28 mouse cellular contexts compared by ENCODE assay signal in the genomic region with DNA sequence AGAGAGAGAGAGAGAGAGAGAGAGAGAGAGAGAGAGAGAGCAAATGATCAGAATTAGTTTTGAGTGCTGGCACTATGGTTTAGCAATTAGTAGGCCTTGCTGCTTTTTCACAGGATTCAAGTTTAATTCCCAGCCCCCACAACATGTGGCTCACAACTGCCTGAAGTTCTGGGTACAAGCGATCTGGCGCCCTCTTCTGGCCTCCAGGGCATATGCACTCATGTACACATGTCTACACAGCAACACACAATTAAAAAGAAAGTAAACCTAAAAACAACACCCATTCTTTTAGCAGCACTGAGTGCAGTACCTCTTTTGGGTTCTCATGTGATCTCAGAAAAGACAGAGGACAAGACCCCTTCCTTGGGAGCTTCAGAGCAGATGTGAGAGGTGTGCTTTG.
DNase-seq lines count a peak whose midpoint lies in the region; ATAC-seq and TF ChIP-seq lines count a peak whose summit lies in the region.
"Had no signal": no experiment of that assay in that cellular context is flagged by ENCODE, and none has a peak within 500 bp of the region (broad histone marks: within the 10 kb centered on the region; RNA-seq: fewer than 3 reads in every experiment).

No protein-coding gene starts in this region.

- peak; percentile 28; the same call in 1 of the 2 replicates for TF ChIP-seq CTCF in kidney, postnatal 0 days (IDR thresholded peaks at IDR 0.05; ENCODE audit: low read depth)
- TF ChIP-seq CTCF in midbrain, postnatal 0 days (IDR thresholded peaks at IDR 0.05) = 0 out of 2 replicates have a peak, but pooled peaks have one; percentile 20
- 0 out of 2 replicates have a peak, but pooled peaks have one; percentile 16 for TF ChIP-seq CTCF in stomach, postnatal 0 days (IDR thresholded peaks at IDR 0.05; ENCODE audit: low read depth)

- no peaks in the 10 kb centered on the region for H3K36me3 ChIP-seq in kidney, postnatal 0 days (ENCODE audit: insufficient read depth, low read length)
- H3K36me3 ChIP-seq in midbrain, postnatal 0 days (ENCODE audit: insufficient read depth, low read length) = no peaks in the 10 kb centered on the region
- H3K36me3 ChIP-seq in midbrain, embryonic 10.5 days = no peaks in the 10 kb centered on the region
- H3K36me3 ChIP-seq in stomach, postnatal 0 days (ENCODE audit: control insufficient read depth, insufficient read depth, low read length) = no peaks in the 10 kb centered on the region
- H3K36me3 ChIP-seq: embryonic facial prominence, embryonic 13.5 days; forebrain, embryonic 10.5 days; heart, embryonic 10.5 days; limb, embryonic 10.5 days; limb, embryonic 15.5 days; neural tube, embryonic 12.5 days had no signal

- no peaks in the 10 kb centered on the region for H3K27me3 ChIP-seq in kidney, postnatal 0 days (ENCODE audit: insufficient read depth, low read length)
- no peaks in the 10 kb centered on the region for H3K27me3 ChIP-seq in midbrain, postnatal 0 days (ENCODE audit: insufficient read depth, low read length)
- H3K27me3 ChIP-seq in midbrain, embryonic 10.5 days (ENCODE audit: low read depth, poor library complexity, severe bottlenecking) = no peaks in the 10 kb centered on the region
- no peaks in the 10 kb centered on the region for H3K27me3 ChIP-seq in stomach, postnatal 0 days (ENCODE audit: control insufficient read depth, insufficient read depth, low read length)
- H3K27me3 ChIP-seq: embryonic facial prominence, embryonic 13.5 days; limb, embryonic 15.5 days; neural tube, embryonic 12.5 days had no signal

- no peak overlapping the region for H3K27ac ChIP-seq in kidney, postnatal 0 days
- no peak overlapping the region for H3K27ac ChIP-seq in midbrain, postnatal 0 days (ENCODE audit: low read depth, low read length)
- H3K27ac ChIP-seq in midbrain, embryonic 10.5 days (replicated peaks) = no peak overlapping the region
- no peak overlapping the region for H3K27ac ChIP-seq in stomach, postnatal 0 days (replicated peaks)
- H3K27ac ChIP-seq: embryonic facial prominence, embryonic 13.5 days; forebrain, embryonic 10.5 days; heart, embryonic 10.5 days; hindbrain, embryonic 14.5 days; limb, embryonic 10.5 days; limb, embryonic 15.5 days; neural tube, embryonic 12.5 days had no signal

- H3K4me2 ChIP-seq in kidney, postnatal 0 days (ENCODE audit: low read length) = no peak overlapping the region
- no peak overlapping the region for H3K4me2 ChIP-seq in midbrain, postnatal 0 days (ENCODE audit: low read depth, low read length, poor library complexity, severe bottlenecking)
- H3K4me2 ChIP-seq in stomach, postnatal 0 days (replicated peaks; ENCODE audit: low read depth) = no peak overlapping the region
- H3K4me2 ChIP-seq: embryonic facial prominence, embryonic 13.5 days; hindbrain, embryonic 14.5 days; limb, embryonic 15.5 days; lung, embryonic 14.5 days; midbrain, embryonic 11.5 days; neural tube, embryonic 12.5 days had no signal

- no peaks in the 10 kb centered on the region for H3K4me1 ChIP-seq in kidney, postnatal 0 days (replicated peaks; ENCODE audit: insufficient read depth, low read length)
- H3K4me1 ChIP-seq in midbrain, postnatal 0 days (ENCODE audit: insufficient read depth, low read length) = no peaks in the 10 kb centered on the region; the same call in 1 of the 2 replicates
- 0 out of 2 replicates have a peak, but pooled peaks cover 2% of the 10 kb centered on the region for H3K4me1 ChIP-seq in midbrain, embryonic 10.5 days
- H3K4me1 ChIP-seq in stomach, postnatal 0 days (replicated peaks; ENCODE audit: control insufficient read depth, insufficient read depth) = no peaks in the 10 kb centered on the region
- H3K4me1 ChIP-seq: embryonic facial prominence, embryonic 13.5 days; forebrain, embryonic 10.5 days; heart, embryonic 10.5 days; limb, embryonic 10.5 days; limb, embryonic 15.5 days; neural tube, embryonic 12.5 days had no signal

- no peak for ATAC-seq in kidney, postnatal 0 days (replicated peaks; ENCODE audit: low FRiP score, low read depth)
- no peak for ATAC-seq in midbrain, postnatal 0 days (ENCODE audit: low FRiP score)
- ATAC-seq in stomach, postnatal 0 days (ENCODE audit: low FRiP score, low TSS enrichment) = no peak
- ATAC-seq: activated CD4-positive, CD25-positive, alpha-beta regulatory T cell, adult 4 months; forebrain, embryonic 16.5 days; midbrain, embryonic 16.5 days had no signal

- 66% methylated on average over 2 of the region's 2 CpGs for WGBS in kidney, postnatal 0 days
- whole genome bisulfite sequencing in midbrain, postnatal 0 days = 73% methylated on average over 2 of the region's 2 CpGs
- 67% methylated on average over 2 of the region's 2 CpGs for WGBS in midbrain, embryonic 10.5 days
- WGBS in stomach, postnatal 0 days = 64% methylated on average over 2 of the region's 2 CpGs

- no peaks in the 10 kb centered on the region for H3K9me3 ChIP-seq in kidney, postnatal 0 days (replicated peaks; ENCODE audit: low read length)
- H3K9me3 ChIP-seq in midbrain, postnatal 0 days (ENCODE audit: low read length) = no peaks in the 10 kb centered on the region
- H3K9me3 ChIP-seq in midbrain, embryonic 10.5 days (replicated peaks) = peaks cover 13% of the 10 kb centered on the region; the same call in 1 of the 2 replicates
- H3K9me3 ChIP-seq in stomach, postnatal 0 days (ENCODE audit: control insufficient read depth, low read length) = no peaks in the 10 kb centered on the region
- H3K9me3 ChIP-seq: limb, embryonic 10.5 days; limb, embryonic 15.5 days had no signal

- TF ChIP-seq EP300 in stomach, postnatal 0 days (optimal IDR thresholded peaks at IDR 0.05) = no peak

- no peak overlapping the region for H3K4me3 ChIP-seq in kidney, postnatal 0 days (replicated peaks; ENCODE audit: low read depth, low read length)
- H3K4me3 ChIP-seq in midbrain, postnatal 0 days (ENCODE audit: low read depth, low read length) = no peak overlapping the region
- no peak overlapping the region for H3K4me3 ChIP-seq in midbrain, embryonic 10.5 days
- H3K4me3 ChIP-seq in stomach, postnatal 0 days (ENCODE audit: low read depth, low read length) = no peak overlapping the region
- H3K4me3 ChIP-seq: embryonic facial prominence, embryonic 13.5 days; forebrain, embryonic 10.5 days; heart, embryonic 10.5 days; limb, embryonic 10.5 days; limb, embryonic 15.5 days; myocyte; neural tube, embryonic 12.5 days had no signal

- no peak for DNase-seq in kidney, postnatal 0 days (ENCODE audit: low spot score)
- DNase-seq in kidney, adult 8-10 months = no peak
- no peak for DNase-seq in midbrain, postnatal 0 days (ENCODE audit: low spot score)
- no peak for DNase-seq in midbrain, embryonic 10.5 days (ENCODE audit: low spot score)
- DNase-seq in ES-CJ7 (ENCODE audit: low read depth, low spot score) = peak; percentile 50
- no peak for DNase-seq in stomach, postnatal 0 days (ENCODE audit: low spot score)
- DNase-seq in heart, postnatal 4 days = no peak
- DNase-seq: adrenal gland, adult 2 months; adrenal gland, postnatal 36 days; B cell, adult 2 months; cerebellum, adult 18-20 months; kidney, adult 18-20 months; kidney, postnatal 4 days; lung, embryonic 14.5 days; right cerebral cortex, postnatal 4 days; thymus, postnatal 36 days had no signal

- H3K9ac ChIP-seq in kidney, postnatal 0 days (ENCODE audit: low read depth, low read length) = no peak overlapping the region
- H3K9ac ChIP-seq in midbrain, postnatal 0 days (replicated peaks; ENCODE audit: low read length, poor library complexity, severe bottlenecking) = no peak overlapping the region
- H3K9ac ChIP-seq in stomach, postnatal 0 days (ENCODE audit: low read length) = no peak overlapping the region
- H3K9ac ChIP-seq: embryonic facial prominence, embryonic 13.5 days; hindbrain, embryonic 14.5 days; limb, embryonic 15.5 days; lung, embryonic 14.5 days; neural tube, embryonic 12.5 days had no signal
